Mouse (Mus musculus): ENCODE results near the gene Cnga4. TPM values are rescaled to one million over a fixed set of nuclear protein-coding genes. Genes with fewer than 3 reads are reported as not detected.

Gene Cnga4
- polyA plus RNA-seq, 1 experiment from 2014 or later = not detected

Other genes with a start within 250 kb of the Cnga4 start
- gene Olfr684, start 240.9 kb upstream of the Cnga4 start, polyA plus RNA-seq (2015; fragmentation: Nextera tagmentation; extraction: Ambion mirVana) = not detected in 2 replicates
- gene Olfr685, start 218.6 kb upstream of the Cnga4 start, polyA plus RNA-seq (2015; fragmentation: Nextera tagmentation; extraction: Ambion mirVana) = not detected in 2 replicates
- not detected in 2 replicates for gene Olfr686, start 197.1 kb upstream of the Cnga4 start, polyA plus RNA-seq (2015; fragmentation: Nextera tagmentation; extraction: Ambion mirVana)
- gene Olfr688, start 116.5 kb upstream of the Cnga4 start, polyA plus RNA-seq (2015; fragmentation: Nextera tagmentation; extraction: Ambion mirVana) = not detected in 2 replicates
- gene Olfr689, start 93.4 kb upstream of the Cnga4 start, polyA plus RNA-seq (2015; fragmentation: Nextera tagmentation; extraction: Ambion mirVana) = not detected in 2 replicates
- gene Olfr690, start 70.5 kb upstream of the Cnga4 start, polyA plus RNA-seq (2015; fragmentation: Nextera tagmentation; extraction: Ambion mirVana) = not detected in 2 replicates
- not detected in 2 replicates for gene Olfr691, start 62.3 kb upstream of the Cnga4 start, polyA plus RNA-seq (2015; fragmentation: Nextera tagmentation; extraction: Ambion mirVana)
- not detected in 2 replicates for gene Olfr692, start 36.3 kb upstream of the Cnga4 start, polyA plus RNA-seq (2015; fragmentation: Nextera tagmentation; extraction: Ambion mirVana)
- not detected in 2 replicates for gene Gm5901, start 29.5 kb upstream of the Cnga4 start, polyA plus RNA-seq (2015; fragmentation: Nextera tagmentation; extraction: Ambion mirVana)
- 44.9 and 45.5 TPM in 2 replicates for gene Fam160a2, start 4.5 kb upstream of the Cnga4 start, polyA plus RNA-seq (2015; fragmentation: Nextera tagmentation; extraction: Ambion mirVana)
- gene Cckbr, start 21.2 kb downstream of the Cnga4 start, polyA plus RNA-seq (2015; fragmentation: Nextera tagmentation; extraction: Ambion mirVana) = 0.21 and 0.57 TPM in 2 replicates
- 18.2 and 19.7 TPM in 2 replicates for gene Cavin3, start 77.7 kb downstream of the Cnga4 start, polyA plus RNA-seq (2015; fragmentation: Nextera tagmentation; extraction: Ambion mirVana)
- 48.5 and 53.9 TPM in 2 replicates for gene Smpd1, start 149.8 kb downstream of the Cnga4 start, polyA plus RNA-seq (2015; fragmentation: Nextera tagmentation; extraction: Ambion mirVana)
- gene Apbb1, start 177.1 kb downstream of the Cnga4 start, polyA plus RNA-seq (2015; fragmentation: Nextera tagmentation; extraction: Ambion mirVana) = 186 and 199 TPM in 2 replicates
- gene Hpx, start 195.6 kb downstream of the Cnga4 start, polyA plus RNA-seq (2015; fragmentation: Nextera tagmentation; extraction: Ambion mirVana) = 0.26 TPM in 1 of 2 replicates, not detected in the other
- 45.0 and 51.6 TPM in 2 replicates for gene Trim3, start 229.0 kb downstream of the Cnga4 start, polyA plus RNA-seq (2015; fragmentation: Nextera tagmentation; extraction: Ambion mirVana)
- gene Timm10b, start 235.5 kb downstream of the Cnga4 start, polyA plus RNA-seq (2015; fragmentation: Nextera tagmentation; extraction: Ambion mirVana) = 154 and 163 TPM in 2 replicates
- gene Arfip2, start 235.8 kb downstream of the Cnga4 start, polyA plus RNA-seq (2015; fragmentation: Nextera tagmentation; extraction: Ambion mirVana) = 76.1 and 76.4 TPM in 2 replicates
- gene Gm45799, start 236.0 kb downstream of the Cnga4 start, polyA plus RNA-seq (2015; fragmentation: Nextera tagmentation; extraction: Ambion mirVana) = 7.7 and 17.8 TPM in 2 replicates
- gene Dnhd1, start 246.3 kb downstream of the Cnga4 start, polyA plus RNA-seq (2015; fragmentation: Nextera tagmentation; extraction: Ambion mirVana) = 0.98 and 1.0 TPM in 2 replicates

Data from forebrain, embryonic 13.5 days (tissue).